ENCODE assay signal across 9 mouse cellular contexts in the genomic region with DNA sequence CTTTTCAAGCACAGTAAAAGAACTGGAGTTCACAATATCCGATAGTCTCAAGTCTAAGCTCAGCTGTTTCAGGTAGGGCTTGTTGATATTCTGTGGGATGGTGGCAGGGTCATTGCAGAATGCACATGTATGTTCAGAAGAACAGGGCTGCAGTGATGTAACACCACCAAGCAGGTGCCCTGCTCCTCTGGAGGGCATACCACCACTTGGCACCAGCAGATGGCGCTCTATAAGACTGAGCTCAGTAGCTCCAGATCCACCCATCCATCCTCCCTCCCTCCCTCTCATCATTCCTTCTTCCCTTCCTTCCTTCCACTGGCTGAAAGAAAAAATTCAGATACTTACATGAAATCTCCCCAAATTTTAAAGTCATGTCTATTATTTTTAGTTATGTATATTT.
DNase-seq lines count a peak whose midpoint lies in the region; ATAC-seq and TF ChIP-seq lines count a peak whose summit lies in the region.
"Had no signal": no experiment of that assay in that cellular context is flagged by ENCODE, and none has a peak within 500 bp of the region (broad histone marks: within the 10 kb centered on the region; RNA-seq: fewer than 3 reads in every experiment).

No protein-coding gene starts in this region.

- no peak overlapping the region for H3K4me2 ChIP-seq in liver, embryonic 12.5 days

- H3K36me3 ChIP-seq in liver, adult 2 months (ENCODE audit: control insufficient read depth, insufficient read depth, low read length), result no peaks in the 10 kb centered on the region
- H3K36me3 ChIP-seq in liver, embryonic 12.5 days, result peaks cover 5% of the 10 kb centered on the region
- no peaks in the 10 kb centered on the region for H3K36me3 ChIP-seq in testis, adult 2 months (ENCODE audit: control insufficient read depth, insufficient read depth, low read length)

- WGBS in liver, adult 2 months, result 75% methylated on average over 2 of the region's 2 CpGs
- WGBS in liver, embryonic 12.5 days (ENCODE audit: insufficient replicate concordance), result 38% methylated on average over 2 of the region's 2 CpGs

- H3K27ac ChIP-seq in liver, adult 2 months (replicated peaks; ENCODE audit: insufficient read depth, low read depth, low read length), result no peak overlapping the region
- H3K27ac ChIP-seq in liver, embryonic 12.5 days, result no peak overlapping the region
- no peak overlapping the region for H3K27ac ChIP-seq in testis, adult 2 months (ENCODE audit: control insufficient read depth, insufficient read depth, low read depth, low read length)

- no peaks in the 10 kb centered on the region for H3K79me2 ChIP-seq in liver, adult 2 months (ENCODE audit: control insufficient read depth, insufficient read depth, low read length)

- H3K4me3 ChIP-seq in liver, adult 2 months (ENCODE audit: insufficient read depth, low read depth, low read length), result no peak overlapping the region
- H3K4me3 ChIP-seq in liver, embryonic 12.5 days, result no peak overlapping the region
- no peak overlapping the region for H3K4me3 ChIP-seq in testis, adult 2 months (ENCODE audit: control insufficient read depth, low read depth, low read length)
- H3K4me3 ChIP-seq: megakaryocyte, embryonic 14.5 days had no signal

- peak; percentile 38 for DNase-seq in cerebellum, adult 11 months
- peak; percentile 53 for DNase-seq in liver, adult 2 months (ENCODE audit: extremely low read depth, low read depth, low spot score)
- peak; percentile 16 for DNase-seq in c-Kit-positive CD71-positive TER-119-positive erythroid progenitor cells, embryonic 14.5 days (ENCODE audit: low spot score)

- H3K9me3 ChIP-seq in liver, embryonic 12.5 days (replicated peaks), result no peaks in the 10 kb centered on the region

- no peak overlapping the region for H3K9ac ChIP-seq in liver, adult 2 months (ENCODE audit: low read depth, low read length)
- H3K9ac ChIP-seq in liver, embryonic 12.5 days, result no peak overlapping the region

- no peak for TF ChIP-seq POLR2A in liver, adult 2 months (IDR thresholded peaks at IDR 0.05; ENCODE audit: extremely low read depth, insufficient read depth, low read length)
- TF ChIP-seq POLR2A in testis, adult 2 months (IDR thresholded peaks at IDR 0.05; ENCODE audit: control insufficient read depth, low read depth, low read length), result no peak

- ATAC-seq in cerebellum, adult (ENCODE audit: insufficient number of reproducible peaks, low FRiP score, low TSS enrichment), result no peak
- ATAC-seq in liver, embryonic 12.5 days, result no peak
- peak; percentile 62 for ATAC-seq in granulocyte monocyte progenitor cell, adult 5-6 weeks (replicated peaks; ENCODE audit: poor library complexity, severe bottlenecking)
- ATAC-seq in megakaryocyte, adult 5-6 weeks (ENCODE audit: poor library complexity, severe bottlenecking), result peak; percentile 53

- TF ChIP-seq CTCF in liver, adult 2 months (IDR thresholded peaks at IDR 0.05; ENCODE audit: low read depth, low read length), result peak; percentile 91
- peak; percentile 86; the same call in 1 of the 2 replicates for TF ChIP-seq CTCF in testis, adult 2 months (IDR thresholded peaks at IDR 0.05; ENCODE audit: control insufficient read depth, insufficient read depth, insufficient replicate concordance, low read depth, low read length)

- peaks cover 10% of the 10 kb centered on the region for H3K4me1 ChIP-seq in liver, adult 2 months (ENCODE audit: control insufficient read depth, insufficient read depth, low read length)
- H3K4me1 ChIP-seq in liver, embryonic 12.5 days, result 0 out of 2 replicates have a peak, but pooled peaks cover 7% of the 10 kb centered on the region
- H3K4me1 ChIP-seq in testis, adult 2 months (ENCODE audit: control insufficient read depth, insufficient read depth, low read length), result no peaks in the 10 kb centered on the region
- H3K4me1 ChIP-seq: megakaryocyte, embryonic 14.5 days had no signal

- no peaks in the 10 kb centered on the region for H3K27me3 ChIP-seq in liver, adult 2 months (ENCODE audit: control insufficient read depth, insufficient read depth, low read length)
- H3K27me3 ChIP-seq in liver, embryonic 12.5 days (replicated peaks), result no peaks in the 10 kb centered on the region; the same call in 1 of the 2 replicates
- no peaks in the 10 kb centered on the region for H3K27me3 ChIP-seq in testis, adult 2 months (ENCODE audit: control insufficient read depth, insufficient read depth, low read length)

Comparison
In these comparisons a context has a peak if more than half of its experiments do, and no peak if none do; other contexts are left out.
1. ATAC-seq: peak in granulocyte monocyte progenitor cell, adult 5-6 weeks (single experiment) and megakaryocyte, adult 5-6 weeks (single experiment); none in cerebellum, adult (single experiment) and liver, embryonic 12.5 days (single experiment).
2. Peak in every context shown above with its lines, with median percentiles within 50 percentile points of each other: DNase-seq.